Mouse (Mus musculus) induced T-regulatory cell, adult 2 months (primary cell): ENCODE results near the gene Gna11.

Experiments used
- DNase-seq: peaks from one replicate; pipeline ENCODE4 v3.0.0-alpha.2; 2012; ENCODE audit warnings: low read depth

The Gna11 gene

GRCm38 (mm10) chr10:81545161-81545747 is at the start of gene Gna11:
TSS of gene Gna11 (minus strand) at chr10:81545190.
- peak; percentile 99 for DNase-seq

- DNase-seq = no peak
Observed at GRCm38 (mm10) chr10:81593935-81594334, 48.9 kb upstream of the Gna11 start.

GRCm38 (mm10) chr10:81593223-81593622 is 48.2 kb upstream of the Gna11 start:
- DNase-seq = no peak

DNA sequence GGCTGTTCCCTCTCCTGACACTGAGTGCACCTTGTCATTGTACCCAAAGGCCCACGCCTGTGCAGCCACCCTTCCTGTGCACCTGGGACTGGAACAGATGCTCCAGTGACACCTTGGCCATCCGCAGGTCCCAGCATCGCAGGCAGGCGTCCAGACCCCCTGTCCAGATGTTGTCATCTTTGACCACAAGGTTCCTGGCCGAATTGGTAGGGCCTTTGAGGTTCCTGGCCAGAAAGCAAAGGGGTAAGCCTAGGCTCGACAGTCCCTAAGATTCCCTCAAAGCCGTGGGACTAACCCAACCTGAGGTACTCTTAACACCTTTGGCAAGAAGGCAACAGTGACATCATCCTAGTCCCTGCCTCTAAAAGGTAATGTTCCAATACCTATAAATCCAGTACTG is 47.6 kb upstream of the Gna11 start:
- no peak for DNase-seq

DNA sequence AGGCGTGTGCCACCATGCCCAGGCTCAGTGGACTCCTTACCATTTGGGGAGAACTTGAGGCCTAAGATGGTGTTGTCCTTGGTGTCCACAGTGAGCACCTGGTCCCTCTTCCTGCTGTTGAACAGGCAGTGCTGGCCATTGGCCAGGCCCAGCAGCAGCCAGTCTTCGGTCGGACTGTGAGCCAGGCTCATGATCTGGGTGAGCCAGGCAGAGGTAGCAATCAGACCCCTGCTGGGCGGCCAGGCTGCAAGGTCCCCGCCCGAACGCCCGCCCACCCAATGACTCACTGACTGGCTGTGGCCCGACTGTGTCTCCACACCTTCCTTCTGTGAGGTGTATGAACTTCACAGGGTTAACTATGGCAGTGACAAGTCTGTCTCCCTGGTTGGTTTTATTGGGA is 46.9 kb upstream of the Gna11 start:
- DNase-seq = no peak

DNA sequence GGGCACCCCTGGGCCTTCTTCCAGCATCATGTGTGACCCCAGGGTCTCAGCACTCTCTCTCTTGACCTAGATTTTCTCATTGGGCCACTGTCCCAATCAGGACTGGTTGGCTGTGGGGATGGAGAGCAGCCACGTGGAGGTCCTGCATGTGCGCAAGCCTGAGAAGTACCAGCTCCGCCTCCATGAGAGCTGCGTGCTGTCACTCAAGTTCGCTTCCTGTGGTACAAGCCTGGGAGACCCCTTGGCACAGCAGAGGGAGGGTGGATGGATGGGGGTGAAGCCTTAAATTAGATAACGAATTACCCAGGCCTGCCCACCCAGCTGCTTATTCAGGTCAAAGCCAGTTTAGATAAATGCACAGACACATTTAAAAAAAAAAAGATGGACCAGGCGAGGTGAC is 43.7 kb upstream of the Gna11 start:
- DNase-seq = no peak

GRCm38 (mm10) chr10:81583347-81583746 is 38.4 kb upstream of the Gna11 start:
- no peak for DNase-seq

GRCm38 (mm10) chr10:81580441-81581070 is 35.6 kb upstream of the Gna11 start:
- DNase-seq = no peak

DNA sequence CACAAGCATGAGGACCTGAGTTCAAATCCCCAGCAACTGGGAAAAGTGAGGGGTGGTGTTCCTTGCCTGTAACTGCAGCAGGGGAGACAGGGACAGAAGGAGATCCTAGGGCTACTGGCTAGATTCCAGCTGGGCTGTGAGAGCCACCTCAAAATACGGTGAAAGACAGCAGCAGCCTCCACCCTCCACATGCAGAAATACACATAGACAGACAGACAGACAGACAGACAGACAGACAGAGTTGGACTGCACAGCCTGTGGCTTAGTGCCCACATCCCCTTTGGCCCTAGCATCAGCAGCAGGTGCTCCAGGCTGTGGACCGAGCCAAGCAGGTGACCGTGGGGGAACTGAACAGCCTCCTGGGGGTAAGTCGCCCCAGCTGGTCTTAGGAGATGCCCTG is 35.0 kb upstream of the Gna11 start:
- DNase-seq = no peak

- DNase-seq = peak; percentile 59
Observed at GRCm38 (mm10) chr10:81575695-81576094, 30.7 kb upstream of the Gna11 start.

- peak; percentile 45 for DNase-seq
Observed at GRCm38 (mm10) chr10:81575208-81575631, 30.2 kb upstream of the Gna11 start.

GRCm38 (mm10) chr10:81574081-81575056 is 29.4 kb upstream of the Gna11 start, which contains the start of gene Tle2:
TSS of gene Tle2 (plus strand) at chr10:81574561.
- peak; percentile 24 for DNase-seq

GRCm38 (mm10) chr10:81572975-81573374 is 28.0 kb upstream of the Gna11 start:
- no peak for DNase-seq

DNA sequence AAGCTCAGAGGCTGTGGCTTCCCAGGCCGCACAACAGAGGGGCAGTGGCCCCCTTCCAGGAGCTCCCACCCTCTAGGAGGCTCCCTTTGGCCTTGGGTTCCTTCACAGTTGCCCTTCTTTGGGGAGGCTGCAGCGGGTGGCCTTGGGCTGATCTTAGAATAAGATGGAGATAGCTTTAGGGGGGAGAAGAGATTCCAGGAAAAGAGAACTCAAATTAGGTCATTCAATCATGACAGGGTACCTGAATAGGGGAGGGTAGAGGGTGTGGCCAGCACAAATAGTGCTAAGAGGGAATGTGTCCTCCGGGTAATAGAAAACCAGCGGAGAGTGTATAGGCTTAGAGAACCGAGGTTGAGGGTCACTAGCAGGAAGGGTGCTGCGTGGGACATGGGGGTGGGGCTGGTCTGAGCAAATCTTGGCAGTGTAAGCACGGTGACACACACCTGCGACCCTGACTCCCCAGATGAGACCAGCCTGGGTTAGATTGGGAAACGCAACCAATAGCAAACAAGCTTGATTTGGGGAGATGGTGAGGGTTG is 27.2 kb upstream of the Gna11 start:
- no peak for DNase-seq

DNA sequence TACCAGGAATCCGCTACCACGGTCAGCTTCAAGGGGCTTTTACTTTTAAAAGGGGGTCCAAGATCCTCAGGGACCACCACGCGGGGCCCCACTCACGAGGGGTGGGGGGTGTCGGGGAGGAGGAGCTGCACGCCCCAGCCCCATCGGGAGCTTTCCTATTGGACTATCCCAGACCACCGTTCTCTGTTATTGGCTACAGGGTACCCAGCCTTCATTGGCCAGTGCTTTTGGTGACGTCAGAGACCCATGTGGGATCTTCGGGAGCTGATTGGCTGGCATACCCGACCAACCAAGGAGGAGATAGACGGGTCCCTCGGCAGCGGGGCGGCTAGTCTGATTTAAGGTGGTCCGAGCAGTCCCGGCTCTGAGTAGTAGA is 26.5 kb upstream of the Gna11 start:
- peak; percentile 94 for DNase-seq

- DNase-seq = peak; percentile 90
Observed at GRCm38 (mm10) chr10:81570831-81571500, 26.0 kb upstream of the Gna11 start.

- DNase-seq = no peak
Observed at GRCm38 (mm10) chr10:81570238-81570800, 25.3 kb upstream of the Gna11 start.

- DNase-seq = no peak
Observed at GRCm38 (mm10) chr10:81569507-81570237, 24.7 kb upstream of the Gna11 start.

GRCm38 (mm10) chr10:81568381-81569191 is 23.6 kb upstream of the Gna11 start:
- DNase-seq = no peak
